Mouse (Mus musculus): ENCODE measurements at regions not wholly inside any gene's neighbourhood (a gene's known extent, or its start where the extent isn't known, plus 50 kb on each side); places are given as distances from the start of the nearest gene placed in this dataset.

DNA sequence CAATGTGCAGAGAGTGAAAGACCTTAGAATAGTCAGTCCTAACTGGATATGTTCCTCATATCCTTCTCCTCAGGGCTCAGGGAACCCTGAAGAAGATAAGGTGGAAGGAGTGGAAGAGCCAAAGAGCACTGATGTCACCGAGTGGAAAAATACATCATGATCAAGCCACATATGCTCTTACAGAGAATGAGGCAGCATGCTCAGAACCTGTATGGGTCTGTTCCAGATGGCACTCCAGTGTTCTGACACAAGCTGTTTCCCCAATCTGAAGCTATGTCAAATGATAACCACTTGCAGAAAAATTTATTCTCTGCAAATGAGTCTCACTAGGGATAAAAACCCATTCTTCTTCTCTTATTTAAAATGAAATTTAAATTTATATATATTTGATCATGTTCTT lies 572.6 kb upstream of the Robo2 start:
- DNase-seq (ENCODE audit: low spot score in 2 of 2) = no peak

DNA sequence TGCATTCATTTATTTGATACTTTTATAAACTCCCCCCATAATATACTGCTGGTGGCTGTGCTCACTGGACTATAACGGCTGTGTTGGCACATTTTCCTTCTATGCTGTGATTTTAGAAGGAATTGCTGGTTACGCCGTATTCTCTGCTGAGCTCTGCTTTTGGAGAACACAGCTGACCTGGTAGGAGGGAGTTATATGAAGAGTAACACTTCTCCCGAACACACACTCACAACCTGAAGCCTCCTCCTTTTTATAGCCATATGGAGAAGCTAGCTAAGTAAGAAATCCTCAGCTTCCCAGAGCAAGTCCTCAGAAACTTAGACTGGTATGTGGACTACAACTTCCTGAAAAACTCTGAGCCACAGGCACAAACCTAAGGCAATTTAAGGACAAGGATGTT lies 554.5 kb upstream of the Robo2 start:
- DNase-seq (ENCODE audit: low spot score in 2 of 2) = no peak

DNA sequence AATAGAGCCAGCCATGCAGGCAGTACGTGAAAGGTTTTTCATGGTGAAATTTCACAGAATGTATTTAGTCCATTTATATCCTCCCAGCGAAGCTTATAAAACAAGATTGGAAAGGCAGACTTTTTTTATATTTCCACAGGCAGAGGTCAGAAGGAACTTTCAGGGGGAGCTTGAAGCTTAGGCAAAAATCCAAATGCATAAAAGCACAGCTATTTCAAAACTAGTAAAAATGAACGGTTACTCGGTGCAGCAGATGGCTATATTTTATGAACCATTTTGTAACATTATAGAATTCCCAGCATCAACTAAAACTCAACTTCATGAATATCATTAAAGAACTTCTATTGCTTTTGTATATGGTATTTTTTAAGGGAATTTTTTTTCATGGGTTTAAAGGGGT lies 518.1 kb upstream of the Robo2 start:
- DNase-seq (ENCODE audit: low spot score in 2 of 2) = no peak

DNA sequence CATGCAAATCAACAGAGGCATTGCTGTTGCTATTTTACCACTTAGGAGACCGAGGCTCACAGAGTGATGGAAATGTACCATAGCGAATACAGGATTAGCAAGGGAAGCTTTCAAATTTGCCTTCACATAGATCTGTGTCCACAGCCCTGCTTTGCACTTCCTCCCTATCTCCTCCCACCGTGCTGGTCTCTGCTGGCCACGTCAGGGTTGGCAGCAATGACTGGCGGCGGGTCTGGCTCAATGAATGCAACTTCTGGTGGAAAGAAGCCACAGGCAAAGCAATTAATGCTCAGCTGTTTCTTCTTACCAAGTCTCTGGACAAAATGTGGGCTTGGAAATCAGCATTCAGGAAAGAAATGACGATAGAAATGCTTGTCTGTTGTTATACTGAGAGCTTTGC lies 489.2 kb upstream of the Robo2 start:
- DNase-seq (ENCODE audit: low spot score in 2 of 2) = peak in 1 of 2 experiments; percentile 31

DNA sequence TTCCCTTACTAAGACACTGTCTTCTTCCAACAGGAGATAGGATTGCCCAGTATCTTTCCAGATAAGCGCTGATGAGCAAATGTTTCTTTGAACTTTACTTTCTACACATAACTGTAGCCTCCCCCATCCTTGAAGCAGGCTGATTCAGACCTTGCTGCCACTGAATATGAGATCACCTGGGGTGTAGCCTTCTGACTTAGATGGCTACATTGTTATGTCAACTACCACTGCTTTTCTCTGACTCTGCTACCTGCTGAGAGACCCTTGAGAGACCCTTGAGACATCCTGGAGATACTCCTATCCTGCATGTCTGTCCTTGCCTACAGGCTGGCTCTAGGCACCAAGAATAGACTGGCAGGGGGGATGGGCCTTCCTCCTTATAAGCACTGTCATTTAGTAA lies 476.1 kb upstream of the Robo2 start:
- DNase-seq (ENCODE audit: low spot score in 2 of 2) = no peak

DNA sequence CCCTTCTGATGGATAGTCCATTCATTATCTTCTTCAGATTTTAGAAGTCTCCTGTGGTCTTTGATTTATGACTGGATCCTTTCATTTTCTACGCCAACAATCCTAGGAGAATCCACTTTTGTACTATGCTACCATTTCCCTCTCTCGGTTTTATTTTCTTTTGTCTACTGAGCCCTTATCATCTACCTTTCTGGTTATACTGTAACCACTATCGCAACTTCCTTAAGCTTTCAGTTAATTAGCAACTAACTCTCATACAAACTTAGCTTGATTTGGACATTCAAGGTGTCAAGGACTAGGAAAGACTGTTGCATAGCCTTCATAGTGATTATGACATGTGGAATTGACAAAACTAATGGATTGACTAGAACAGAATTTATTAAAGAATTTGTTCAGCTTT lies 467.0 kb upstream of the Robo2 start:
- DNase-seq (ENCODE audit: low spot score in 2 of 2) = no peak

DNA sequence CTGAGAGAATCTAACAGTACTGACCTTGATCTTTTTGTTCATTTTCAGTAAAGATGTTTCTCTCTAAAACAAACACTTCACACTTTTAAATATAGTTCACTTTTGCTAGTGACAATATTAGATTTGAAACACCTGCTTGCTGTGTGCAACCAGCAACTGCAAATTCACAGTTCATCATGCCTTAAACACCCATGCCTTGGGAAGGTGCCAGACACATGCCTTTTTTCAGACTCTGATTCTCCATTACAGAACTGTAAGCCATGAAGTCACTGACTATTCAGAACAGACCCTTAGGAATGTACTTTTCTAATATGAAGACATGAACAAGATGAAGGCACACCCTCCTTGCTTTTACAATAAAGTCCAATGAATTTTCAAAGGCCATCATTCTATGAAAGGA lies 462.1 kb upstream of the Robo2 start:
- DNase-seq (ENCODE audit: low spot score in 2 of 2) = no peak

DNA sequence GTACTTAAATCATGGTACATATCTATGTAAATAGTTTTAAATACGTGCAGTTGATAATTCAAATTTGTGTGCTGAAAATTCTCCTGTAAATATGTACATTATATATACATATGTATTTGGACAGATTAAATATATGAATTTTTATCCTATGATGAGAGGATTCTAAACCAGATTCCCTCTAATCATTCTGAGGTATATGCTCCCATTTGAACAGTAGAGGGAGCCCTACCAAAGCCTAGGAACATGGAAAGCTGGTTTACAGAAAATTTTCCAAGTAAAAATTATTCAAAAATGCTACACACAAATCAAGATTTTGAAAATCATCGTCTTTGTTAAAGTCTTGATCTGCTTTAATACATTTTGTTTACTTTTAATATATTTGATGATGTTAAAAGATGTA lies 446.1 kb upstream of the Robo2 start:
- no peak for DNase-seq (ENCODE audit: low spot score in 2 of 2)

DNA sequence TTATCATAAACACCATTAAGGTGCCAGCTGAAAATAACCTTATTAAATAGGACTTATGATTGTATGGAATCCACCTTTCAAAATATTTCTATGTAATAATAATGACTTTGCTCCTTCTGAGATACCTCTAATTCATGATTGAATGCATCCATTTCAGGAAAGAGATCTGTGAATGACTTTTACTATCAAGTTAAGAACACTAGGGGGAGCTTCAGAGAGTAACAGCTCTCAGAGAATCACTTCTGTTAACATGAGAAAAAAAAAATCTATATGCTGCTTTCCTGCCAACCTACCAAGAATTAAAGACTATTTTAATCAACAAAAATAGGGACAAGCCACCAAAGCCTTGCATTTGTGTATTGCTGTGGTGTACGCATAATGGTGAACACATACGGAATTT lies 428.4 kb upstream of the Robo2 start:
- DNase-seq (ENCODE audit: low spot score in 2 of 2) = no peak

DNA sequence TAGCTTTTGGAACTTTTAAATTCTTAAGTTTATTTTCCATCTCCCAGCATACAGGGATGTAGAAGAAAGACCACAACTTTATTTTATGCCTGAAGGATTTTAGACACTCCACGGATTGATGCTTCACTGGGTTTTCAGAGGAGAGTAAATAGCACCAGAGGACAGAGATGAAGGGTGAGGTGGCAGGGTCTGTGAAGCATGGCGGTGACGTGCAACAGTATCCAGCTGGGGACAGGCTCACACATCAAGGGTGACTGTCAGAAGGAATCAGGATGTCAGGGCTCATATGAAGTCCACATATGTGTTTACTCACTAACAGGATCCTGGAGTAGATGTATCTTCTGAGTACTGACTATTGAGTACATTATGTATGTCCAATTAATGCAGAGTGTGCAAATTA lies 402.8 kb upstream of the Robo2 start:
- no peak for DNase-seq (ENCODE audit: low spot score in 2 of 2)

DNA sequence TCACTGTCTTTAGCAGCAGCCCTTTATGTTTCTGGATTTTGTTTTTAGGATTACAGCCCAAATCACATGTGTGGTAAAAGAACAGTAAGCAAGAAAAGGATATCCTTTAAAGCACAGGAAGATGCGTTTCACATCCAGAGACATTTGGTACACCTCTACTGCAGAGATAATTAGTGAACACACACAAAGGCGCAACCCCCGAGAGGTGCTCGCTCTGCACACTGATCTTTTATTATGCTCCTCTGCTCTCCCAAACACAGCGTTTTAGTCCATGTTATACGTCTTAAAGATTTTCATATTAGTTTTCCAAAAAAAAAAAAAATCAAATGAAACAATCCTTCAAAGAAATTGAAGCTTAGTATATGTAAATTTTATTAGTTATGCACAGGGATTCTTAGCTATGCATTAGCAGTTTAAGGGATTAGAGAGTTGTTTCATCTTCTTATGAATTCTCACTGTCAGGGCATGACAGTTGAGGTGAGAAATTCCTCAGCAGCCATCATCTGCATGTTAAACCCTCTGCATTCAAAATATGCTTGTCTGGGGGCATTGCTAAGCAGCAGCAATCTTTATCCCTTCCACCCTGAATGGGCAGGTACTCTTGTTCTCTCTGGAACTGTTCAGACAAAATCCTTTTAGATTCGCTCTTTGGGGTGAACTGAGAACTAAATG lies 397.7 kb upstream of the Robo2 start:
- DNase-seq (ENCODE audit: low spot score in 2 of 2) = no peak

DNA sequence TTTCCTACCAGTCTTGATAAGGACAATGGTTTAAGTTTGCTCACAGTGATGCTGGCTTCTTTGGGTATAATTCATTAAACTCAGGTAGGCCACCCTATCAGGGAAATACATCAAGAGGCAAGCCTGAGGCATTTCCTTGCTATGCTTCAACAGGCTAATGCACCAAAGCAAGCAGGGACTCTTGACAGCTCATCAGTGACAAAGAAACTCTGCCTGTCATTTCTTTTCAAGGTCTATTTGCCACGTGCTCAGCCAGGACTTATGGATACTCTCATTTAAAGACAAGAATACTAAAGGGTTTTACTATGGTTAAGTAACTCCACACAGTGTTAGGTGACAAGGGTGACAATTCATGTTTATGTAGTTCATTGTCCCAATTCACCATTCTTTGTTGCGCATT lies 395.1 kb upstream of the Robo2 start:
- no peak for DNase-seq (ENCODE audit: low spot score in 2 of 2)

DNA sequence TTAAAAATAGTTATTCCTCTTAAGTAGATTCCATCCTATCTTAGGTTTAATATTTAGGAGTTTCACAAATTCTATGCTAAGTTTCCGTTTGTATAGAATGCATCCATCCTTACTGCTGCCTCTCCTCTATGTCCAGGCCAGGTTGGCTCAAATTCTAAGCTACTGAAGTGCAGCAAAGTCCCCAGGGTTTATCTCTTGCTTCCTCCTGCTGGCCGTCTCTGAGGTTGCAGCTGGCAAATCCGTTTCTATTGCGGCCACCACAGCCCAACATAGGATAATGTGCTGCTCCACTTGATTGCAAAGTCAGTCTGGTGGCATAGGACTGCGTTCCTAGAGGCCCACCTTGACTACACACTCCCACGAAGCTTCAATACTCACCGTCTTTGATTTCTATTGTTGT lies 389.7 kb upstream of the Robo2 start:
- DNase-seq (ENCODE audit: low spot score in 2 of 2) = peak; percentile 31 to 41

DNA sequence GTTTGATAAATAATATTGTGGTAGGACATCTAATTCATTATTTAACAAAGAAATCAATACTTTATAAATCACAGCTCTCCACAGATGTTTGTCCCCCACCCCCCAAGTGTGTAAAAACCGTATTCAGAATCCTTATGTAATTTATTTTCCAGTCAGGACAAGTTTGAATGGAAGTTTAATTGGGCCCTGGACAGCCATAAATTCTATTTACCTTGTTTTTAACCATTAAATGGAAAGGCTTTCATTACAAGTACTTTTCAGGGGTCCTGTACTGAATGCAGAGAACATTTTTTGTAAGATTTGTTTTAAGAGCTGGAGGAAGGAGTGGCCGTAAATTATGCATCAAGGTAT lies 384.7 kb upstream of the Robo2 start:
- no peak for DNase-seq (ENCODE audit: low spot score in 2 of 2)

DNA sequence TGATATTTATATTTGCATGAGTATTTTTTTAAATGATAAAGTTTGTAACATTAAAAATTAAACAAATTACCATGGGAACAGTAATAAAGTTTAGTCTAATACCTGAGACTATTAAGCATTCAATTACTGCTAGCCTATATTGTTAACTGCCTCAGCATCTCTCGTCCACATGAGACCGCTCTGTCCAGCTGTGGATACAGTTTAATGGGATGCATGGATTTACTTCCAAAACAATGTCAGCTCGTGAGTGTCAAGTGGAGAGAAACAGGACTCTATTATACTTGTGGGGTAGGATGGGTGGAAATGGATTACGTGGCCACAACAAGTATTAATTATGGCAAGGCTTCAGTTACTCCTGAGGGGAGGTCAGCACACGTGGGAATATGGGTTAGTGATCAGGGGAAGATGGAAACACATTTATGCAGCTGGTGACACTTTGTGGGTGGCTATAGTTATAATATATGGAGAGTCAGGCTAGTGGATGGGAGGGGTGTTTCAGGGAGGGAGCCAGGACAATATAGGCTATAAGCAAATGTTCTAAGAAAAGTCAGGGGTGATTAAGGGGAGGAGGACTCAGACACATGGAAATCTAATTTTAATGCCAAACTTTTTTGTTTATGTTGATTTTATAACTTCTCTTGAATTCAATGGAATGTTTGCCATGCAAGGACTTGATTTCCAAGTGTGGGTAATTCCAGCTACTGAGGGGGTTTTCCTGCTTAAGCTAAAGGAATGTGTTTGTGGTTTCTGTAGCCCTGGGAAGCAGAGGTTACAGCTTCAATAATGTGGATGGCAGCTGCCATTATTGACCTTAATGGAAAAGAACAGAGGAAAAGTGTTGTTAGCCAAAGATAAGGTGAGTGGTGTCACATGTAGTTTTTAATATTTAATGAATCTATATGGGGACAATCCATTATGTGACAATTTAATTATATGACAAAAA lies 384.0 kb upstream of the Robo2 start:
- DNase-seq (ENCODE audit: low spot score in 2 of 2) = no peak

DNA sequence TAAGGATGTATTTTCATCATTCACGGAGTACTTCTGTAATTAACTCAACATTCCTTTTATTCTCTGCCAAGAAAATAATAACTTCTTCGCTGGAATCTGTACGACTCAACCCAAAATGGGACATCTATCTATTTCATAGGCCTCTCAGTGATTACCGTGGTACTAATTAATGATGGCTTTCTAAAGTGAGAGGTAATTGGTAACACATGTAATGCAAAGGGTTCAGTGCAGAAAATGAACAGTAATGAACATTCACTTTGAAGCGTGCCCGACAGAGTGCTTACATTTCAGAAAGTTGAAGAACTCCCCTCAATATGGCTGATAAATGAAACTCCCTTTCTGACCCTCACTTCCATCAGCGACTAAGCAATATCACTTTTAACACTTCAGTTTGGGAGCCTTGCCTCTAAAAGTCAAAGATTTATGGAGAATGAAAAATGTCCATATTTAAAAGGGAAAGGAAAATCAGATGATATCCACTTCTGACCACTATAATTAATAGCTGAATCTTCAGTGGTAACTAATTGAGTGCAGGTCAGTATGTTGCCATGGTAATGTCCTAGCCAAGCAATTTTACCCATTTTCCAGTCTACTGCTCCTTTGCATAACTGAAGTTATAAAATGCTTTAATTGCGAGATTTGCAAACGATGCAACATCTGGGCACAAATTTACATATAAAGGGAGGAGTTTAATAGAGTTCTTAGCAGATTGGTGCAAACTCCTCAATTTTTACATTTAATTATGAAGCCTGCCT lies 373.9 kb upstream of the Robo2 start:
- DNase-seq (ENCODE audit: low spot score in 2 of 2) = no peak

DNA sequence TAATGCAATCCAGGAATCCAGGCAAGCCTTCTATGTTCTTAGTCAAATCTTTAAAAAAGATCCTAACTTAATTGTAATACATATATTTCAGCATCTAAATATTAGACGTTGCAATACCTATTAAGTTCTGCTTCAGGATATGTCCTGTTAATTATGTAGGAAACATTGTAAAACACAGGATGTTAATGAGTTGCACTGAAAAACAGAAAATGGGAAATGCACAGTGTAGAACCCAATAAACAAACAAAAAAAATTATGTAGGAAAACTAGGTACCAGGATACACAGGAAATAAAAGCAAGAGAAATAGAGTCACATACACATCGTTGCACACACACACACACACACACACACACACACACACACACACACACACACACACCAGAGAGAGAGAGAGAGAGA lies 368.8 kb upstream of the Robo2 start:
- DNase-seq (ENCODE audit: low spot score in 2 of 2) = no peak

DNA sequence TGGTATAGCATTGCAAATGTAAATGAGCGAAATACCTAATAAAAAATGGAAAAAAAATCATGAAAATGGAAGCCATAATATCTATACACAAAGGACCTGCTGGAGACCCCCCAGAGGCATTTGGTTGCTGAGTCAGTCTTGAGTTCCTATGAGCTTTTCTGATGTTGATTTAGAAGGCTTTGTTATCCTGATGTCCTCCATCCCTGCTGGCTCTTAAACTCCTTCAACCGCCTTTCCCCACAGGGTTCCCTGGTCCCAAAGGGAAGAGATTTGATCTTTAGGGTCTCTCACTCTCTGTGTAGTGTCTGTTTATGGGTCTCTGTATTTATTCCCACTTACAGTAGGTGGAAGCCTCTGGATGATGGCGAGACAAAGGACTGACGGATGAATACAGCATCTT lies 356.6 kb upstream of the Robo2 start:
- DNase-seq (ENCODE audit: low spot score in 2 of 2) = no peak

DNA sequence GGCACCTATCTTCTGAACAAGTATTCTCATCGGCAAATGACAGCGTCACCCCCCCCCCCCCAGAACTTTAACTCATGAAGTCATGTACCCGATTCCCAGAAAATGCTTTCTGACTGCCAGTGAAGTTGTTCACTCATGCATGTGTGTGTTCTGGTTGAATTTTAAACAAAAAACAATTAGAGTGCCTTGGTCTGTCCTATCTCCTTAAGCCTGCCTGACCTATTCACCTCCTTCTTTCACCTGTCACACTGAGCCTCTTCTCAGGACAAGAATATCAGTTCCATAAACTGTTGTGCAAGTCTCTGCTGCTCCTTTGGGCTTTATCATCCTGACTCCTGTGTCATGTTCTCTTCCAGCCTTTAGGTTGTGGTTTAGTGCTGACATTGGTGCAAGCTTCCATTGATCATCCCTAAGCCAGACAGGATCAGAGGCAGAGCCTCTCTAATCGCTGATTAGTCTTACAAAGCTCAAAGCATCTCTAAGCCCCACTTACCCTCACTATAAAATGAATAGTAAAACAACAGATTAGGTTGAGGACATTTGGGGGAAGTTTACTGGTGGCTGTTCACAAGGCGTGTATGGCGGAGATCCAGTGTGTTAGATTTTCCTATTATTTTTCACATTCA lies 345.2 kb upstream of the Robo2 start:
- no peak for DNase-seq (ENCODE audit: low spot score in 2 of 2)

DNA sequence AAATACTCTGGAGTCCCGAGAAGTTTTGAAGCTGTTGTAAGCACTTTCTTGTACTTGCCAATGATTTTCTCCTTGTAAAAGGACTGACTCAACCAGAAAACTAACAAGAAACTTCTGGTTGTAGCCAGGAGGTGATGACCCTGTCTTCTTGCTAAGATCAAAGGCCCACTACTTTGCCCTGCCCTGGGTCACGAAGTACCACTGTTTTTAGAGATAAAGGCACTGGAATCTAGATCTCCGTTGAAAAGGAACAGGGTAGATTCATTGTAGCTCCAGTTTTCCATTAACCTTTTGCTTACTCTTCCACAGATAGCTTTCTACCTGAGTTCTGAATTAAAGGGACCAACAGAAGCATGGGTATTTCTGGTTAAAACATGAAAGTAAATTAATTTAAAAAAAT lies 339.3 kb upstream of the Robo2 start:
- DNase-seq (ENCODE audit: low spot score in 2 of 2) = no peak

DNA sequence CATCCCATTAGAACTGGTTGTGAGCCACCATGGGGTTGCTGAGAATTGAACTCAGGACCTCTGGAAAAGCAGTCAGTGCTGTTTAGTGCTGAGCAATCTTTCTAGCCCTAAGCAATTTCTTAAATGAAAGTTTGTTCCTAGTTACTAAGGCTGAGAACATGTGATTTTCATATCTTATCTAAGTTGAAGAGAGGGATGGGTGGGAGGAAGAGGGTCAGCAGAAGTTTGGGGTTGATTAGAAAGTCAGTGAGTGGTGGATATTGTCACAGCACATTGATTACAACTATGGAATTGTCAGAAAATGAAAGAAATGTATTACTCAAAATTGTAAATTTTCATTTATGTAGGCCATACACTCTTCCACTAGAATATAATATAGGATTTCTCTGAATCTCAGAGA lies 337.4 kb upstream of the Robo2 start:
- DNase-seq (ENCODE audit: low spot score in 2 of 2) = no peak

DNA sequence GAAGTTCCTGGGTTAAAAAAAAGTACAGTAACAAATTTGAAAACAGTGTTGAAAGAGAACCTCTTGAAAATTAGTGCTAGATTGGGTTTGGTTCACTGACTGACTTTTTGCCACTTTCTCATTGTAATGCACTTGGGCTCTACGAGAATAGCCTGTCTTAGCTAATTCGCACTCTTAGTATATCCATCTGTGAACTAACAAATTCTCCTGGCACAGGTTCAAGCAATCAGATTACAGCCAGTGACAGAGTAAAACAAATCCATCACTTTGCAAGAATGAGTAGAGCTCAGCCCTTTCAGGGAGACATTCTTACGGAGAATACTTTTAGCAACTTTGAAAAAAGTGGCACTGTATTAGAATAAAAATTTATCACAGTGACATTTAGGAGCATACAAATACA lies 331.9 kb upstream of the Robo2 start:
- DNase-seq (ENCODE audit: low spot score in 2 of 2) = no peak

All from cerebellum, postnatal 4 days (tissue).